Mouse (Mus musculus) embryonic facial prominence, embryonic 10.5 days (tissue): ENCODE measurements around the gene C1ql4. TPM values are rescaled to one million over a fixed set of nuclear protein-coding genes. Genes with fewer than 3 reads are reported as not detected.
A peak's percentile ranks its signal among the peaks of the same experiment; 100 is the strongest.

Source experiments
- DNase-seq: peaks from one replicate; pipeline ENCODE4 v3.0.0-alpha.2; 2017; ENCODE audit warnings: low spot score
- H3K27ac ChIP-seq: fragments of 300-500 bp; sonication (generic); replicated peaks from 2 replicates; pipeline ENCODE4 v1.5.1; 2016; ENCODE audit warnings: mild to moderate bottlenecking
- H3K27me3 ChIP-seq: fragments of 300-500 bp; sonication (generic); replicated peaks from 2 replicates; pipeline ENCODE4 v1.6.1; 2016; ENCODE audit warnings: low read depth, mild to moderate bottlenecking; ENCODE audit not compliant: poor library complexity, severe bottlenecking
- H3K36me3 ChIP-seq: fragments of 300-500 bp; sonication (generic); replicated peaks from 2 replicates; pipeline ENCODE4 v1.6.1; 2016; ENCODE audit warnings: mild to moderate bottlenecking, moderate library complexity
- H3K4me1 ChIP-seq: fragments of 300-500 bp; sonication (generic); 2 replicates; pipeline ENCODE4 v1.6.1; 2016
- H3K4me3 ChIP-seq: fragments of 300-500 bp; sonication (generic); 2 replicates; pipeline ENCODE4 v1.5.1; 2016; ENCODE audit warnings: mild to moderate bottlenecking, moderate library complexity
- H3K9me3 ChIP-seq: fragments of 300-500 bp; sonication (generic); 2 replicates; pipeline ENCODE4 v1.6.1; 2016; ENCODE audit warnings: mild to moderate bottlenecking
- WGBS: fragments of 180-500 bp; shearing (Covaris S2); methylation state at CpG from one replicate; pipeline ENCODE4 v1.1.7; 2016; 5-methylcytosine and 5-hydroxymethylcytosine counted together
- polyA plus RNA-seq: library from polyadenylated mRNA; unstranded; fragments of >200 nt; fragmentation: Nextera tagmentation; extraction: Ambion mirVana; gene quantifications from 2 replicates; pipeline ENCODE4 v1.2.1, GENCODE M21; 2016

Gene C1ql4
- polyA plus RNA-seq, 1 experiment from 2014 or later: 0.52 TPM

GRCm38 (mm10) chr15:99114312-99115064 is 26.9 kb upstream of the C1ql4 start:
- Histone ChIP-seq H3K27me3 (no peaks in the 10 kb centered on the region), H3K4me1 (peaks cover 20% of the 10 kb centered on the region), H3K36me3 (no peaks in the 10 kb centered on the region), H3K27ac (no peak overlapping the region), H3K4me3 (no peak overlapping the region), H3K9me3 (no peaks in the 10 kb centered on the region)
- WGBS: 50% methylated on average over 14 of the region's 14 CpGs
- DNase-seq: no peak

GRCm38 (mm10) chr15:99113396-99113975 is 25.9 kb upstream of the C1ql4 start:
- 8% methylated on average over 9 of the region's 9 CpGs for WGBS
- H3K27me3 ChIP-seq: no peaks in the 10 kb centered on the region
- H3K36me3 ChIP-seq: no peaks in the 10 kb centered on the region
- H3K9me3 ChIP-seq: no peaks in the 10 kb centered on the region
- peaks cover 20% of the 10 kb centered on the region for H3K4me1 ChIP-seq
- H3K4me3 ChIP-seq: peak overlapping the region; percentile 27; the same call in 1 of the 2 replicates
- DNase-seq: peak; percentile 51
- H3K27ac ChIP-seq: no peak overlapping the region

- H3K27ac ChIP-seq: no peak overlapping the region
- H3K27me3 ChIP-seq: no peaks in the 10 kb centered on the region
- H3K4me3 ChIP-seq: peak overlapping the region; percentile 27; the same call in 1 of the 2 replicates
- no peaks in the 10 kb centered on the region for H3K9me3 ChIP-seq
- H3K36me3 ChIP-seq: no peaks in the 10 kb centered on the region
- 62% methylated on average over 11 of the region's 11 CpGs for WGBS
- no peak for DNase-seq
- H3K4me1 ChIP-seq: peaks cover 20% of the 10 kb centered on the region
Observed at GRCm38 (mm10) chr15:99112843-99113395, 25.3 kb upstream of the C1ql4 start.

DNA sequence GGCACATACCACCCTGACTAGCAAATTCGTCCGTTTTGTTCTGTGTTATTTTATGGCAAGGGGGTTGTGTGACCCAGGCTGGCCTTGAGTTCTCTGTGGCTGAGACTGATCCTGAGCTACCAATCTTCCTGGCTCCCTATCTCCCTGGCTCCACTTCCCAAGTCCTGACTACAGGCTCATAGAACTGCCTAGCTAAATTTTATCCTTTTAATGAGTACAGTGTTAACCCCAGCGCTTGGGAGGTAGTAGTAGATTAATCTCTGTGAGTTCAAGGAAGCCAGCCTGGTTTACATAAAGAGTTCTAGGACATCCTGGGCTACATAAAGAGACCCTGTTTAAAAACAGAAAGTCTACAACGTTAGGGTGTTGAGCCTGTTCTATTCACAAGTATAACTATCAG is 24.2 kb upstream of the C1ql4 start:
- WGBS: 61% methylated on average over 4 of the region's 4 CpGs
- no peaks in the 10 kb centered on the region for H3K36me3 ChIP-seq
- no peak overlapping the region for H3K4me3 ChIP-seq

DNA sequence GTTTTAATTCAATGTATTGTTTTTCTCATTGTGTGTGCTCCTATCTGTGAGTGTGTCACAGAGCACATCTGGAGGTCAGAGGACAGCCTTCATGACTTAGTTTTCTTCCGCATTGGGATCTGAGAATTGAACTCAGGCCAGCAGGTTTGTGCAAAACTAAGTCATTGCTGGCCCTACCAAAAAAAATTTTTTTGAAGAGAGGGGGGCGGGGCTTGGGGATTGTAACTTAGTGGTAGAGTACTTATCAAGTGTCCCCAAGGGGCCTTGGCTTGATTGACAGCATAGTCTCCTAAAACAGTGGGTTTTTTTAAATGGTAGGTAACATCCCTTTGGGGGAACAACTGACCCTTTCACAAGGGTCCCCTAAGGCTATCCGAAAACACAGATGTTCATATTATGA is 23.5 kb upstream of the C1ql4 start:
- Histone ChIP-seq H3K9me3 (no peaks in the 10 kb centered on the region), H3K27ac (no peak overlapping the region), H3K4me1 (peaks cover 20% of the 10 kb centered on the region), H3K27me3 (no peaks in the 10 kb centered on the region), H3K4me3 (no peak overlapping the region), H3K36me3 (no peaks in the 10 kb centered on the region)
- no peak for DNase-seq
- 84% methylated on average over 3 of the region's 3 CpGs for WGBS

More for the DNA sequence above, 24.2 kb upstream of the C1ql4 start:
- H3K4me1 ChIP-seq: peaks cover 20% of the 10 kb centered on the region
- H3K9me3 ChIP-seq: no peaks in the 10 kb centered on the region
- no peak for DNase-seq
- H3K27me3 ChIP-seq: no peaks in the 10 kb centered on the region
- H3K27ac ChIP-seq: no peak overlapping the region

DNA sequence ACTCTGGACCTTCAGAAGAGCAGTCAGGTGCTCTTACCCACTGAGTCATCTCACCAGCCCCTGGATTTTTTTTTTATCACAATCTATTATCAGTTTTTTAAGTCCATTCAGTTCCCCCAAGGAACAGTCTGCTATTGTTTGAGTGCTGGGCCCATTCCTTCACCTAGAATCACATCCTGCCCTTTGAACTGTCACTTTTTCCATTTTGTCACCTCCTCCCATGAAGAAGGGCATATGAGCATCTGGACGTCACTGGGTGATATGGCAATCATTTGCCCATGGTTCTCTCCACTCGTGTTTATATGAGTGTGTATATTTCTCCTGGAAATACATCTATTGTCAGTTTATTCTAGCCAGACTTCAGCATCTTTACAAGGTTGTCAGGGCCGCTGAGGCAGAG is 20.2 kb upstream of the C1ql4 start:
- H3K27ac ChIP-seq: no peak overlapping the region
- 78% methylated on average over 3 of the region's 3 CpGs for WGBS
- no peak for DNase-seq
- H3K9me3 ChIP-seq: no peaks in the 10 kb centered on the region
- H3K27me3 ChIP-seq: no peaks in the 10 kb centered on the region
- H3K4me3 ChIP-seq: no peak overlapping the region
- peaks cover 5% of the 10 kb centered on the region for H3K4me1 ChIP-seq
- H3K36me3 ChIP-seq: no peaks in the 10 kb centered on the region

DNA sequence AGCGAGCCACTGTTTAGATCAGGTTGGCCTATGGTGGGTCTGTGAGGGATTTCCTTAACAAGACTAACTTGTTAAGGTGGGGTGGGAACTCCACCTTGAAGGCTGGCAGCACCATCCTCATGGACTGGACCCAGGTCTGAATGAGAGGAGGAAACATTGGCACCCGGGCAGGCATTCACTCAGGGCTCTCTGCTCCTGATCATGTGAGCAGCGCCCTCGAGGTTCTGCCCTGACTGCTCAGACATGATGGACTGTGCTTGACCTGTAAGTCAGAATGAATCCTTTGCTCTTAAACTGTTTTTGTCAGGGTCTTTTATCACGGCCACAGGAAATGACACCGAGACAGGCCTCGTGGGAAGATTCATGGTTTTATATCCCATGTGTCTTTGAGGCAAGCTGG is 17.6 kb upstream of the C1ql4 start:
- Histone ChIP-seq H3K4me3 (no peak overlapping the region), H3K27me3 (peaks cover 10% of the 10 kb centered on the region), H3K4me1 (no peaks in the 10 kb centered on the region), H3K36me3 (no peaks in the 10 kb centered on the region), H3K27ac (no peak overlapping the region), H3K9me3 (no peaks in the 10 kb centered on the region)
- 82% methylated on average over 7 of the region's 7 CpGs for WGBS
- no peak for DNase-seq

- H3K4me3 ChIP-seq: no peak overlapping the region
- WGBS: 52% methylated on average over 3 of the region's 3 CpGs
- no peaks in the 10 kb centered on the region for H3K36me3 ChIP-seq
- H3K27me3 ChIP-seq: peaks cover 63% of the 10 kb centered on the region
- H3K9me3 ChIP-seq: no peaks in the 10 kb centered on the region
- peaks cover 47% of the 10 kb centered on the region for H3K4me1 ChIP-seq
- DNase-seq: no peak
- H3K27ac ChIP-seq: no peak overlapping the region
Observed at GRCm38 (mm10) chr15:99099984-99100383, 12.4 kb upstream of the C1ql4 start.

- H3K4me1 ChIP-seq: peaks cover 53% of the 10 kb centered on the region
- peak overlapping the region; percentile 35; the same call in 1 of the 2 replicates for H3K27ac ChIP-seq
- no peaks in the 10 kb centered on the region for H3K36me3 ChIP-seq
- peak overlapping the region; percentile 57 for H3K4me3 ChIP-seq
- under 1% methylated on average over 15 of the region's 15 CpGs for WGBS
- DNase-seq: peak; percentile 76
- H3K27me3 ChIP-seq: peaks cover 70% of the 10 kb centered on the region
- no peaks in the 10 kb centered on the region for H3K9me3 ChIP-seq
Observed at GRCm38 (mm10) chr15:99099139-99099556, 11.5 kb upstream of the C1ql4 start.

GRCm38 (mm10) chr15:99098493-99098861 is 10.9 kb upstream of the C1ql4 start:
- peak; percentile 54 for DNase-seq
- no peaks in the 10 kb centered on the region for H3K36me3 ChIP-seq
- 1% methylated on average over 9 of the region's 9 CpGs for WGBS
- no peaks in the 10 kb centered on the region for H3K9me3 ChIP-seq
- peak overlapping the region; percentile 51; the same call in 1 of the 2 replicates for H3K27ac ChIP-seq
- H3K4me1 ChIP-seq: peaks cover 58% of the 10 kb centered on the region
- H3K27me3 ChIP-seq: peaks cover 75% of the 10 kb centered on the region
- H3K4me3 ChIP-seq: peak overlapping the region; percentile 57

- Histone ChIP-seq H3K27ac (peak overlapping the region; percentile 51; the same call in 1 of the 2 replicates), H3K9me3 (no peaks in the 10 kb centered on the region), H3K36me3 (no peaks in the 10 kb centered on the region), H3K27me3 (peaks cover 81% of the 10 kb centered on the region), H3K4me3 (peak overlapping the region; percentile 57), H3K4me1 (peaks cover 63% of the 10 kb centered on the region)
- WGBS: under 1% methylated on average over 39 of the region's 39 CpGs
- peak; percentile 71 for DNase-seq
Observed at GRCm38 (mm10) chr15:99097840-99098492, 10.3 kb upstream of the C1ql4 start.

- peak overlapping the region; percentile 69 for H3K27ac ChIP-seq
- WGBS: under 1% methylated on average over 58 of the region's 58 CpGs
- peaks cover 68% of the 10 kb centered on the region for H3K4me1 ChIP-seq
Observed at GRCm38 (mm10) chr15:99096831-99097500, 9.3 kb upstream of the C1ql4 start.

More at GRCm38 (mm10) chr15:99096831-99097500, 9.3 kb upstream of the C1ql4 start:
- peak; percentile 70 for DNase-seq
- peak overlapping the region; percentile 57 for H3K4me3 ChIP-seq
- peaks cover 91% of the 10 kb centered on the region for H3K27me3 ChIP-seq
- H3K9me3 ChIP-seq: no peaks in the 10 kb centered on the region
- H3K36me3 ChIP-seq: no peaks in the 10 kb centered on the region
